Mouse (Mus musculus): ENCODE results near the gene Hist2h2ac. TPM values are rescaled to one million over a fixed set of nuclear protein-coding genes. Genes with fewer than 3 reads are reported as not detected.
"Not testable (repeated sequence)": the region's sequence is repeated elsewhere in the genome, so short reads cannot be mapped to it uniquely, and the experiment has no call there.

Gene Hist2h2ac
- polyA plus RNA-seq, 1 experiment from 2014 or later, result 4.7 TPM

DNA sequence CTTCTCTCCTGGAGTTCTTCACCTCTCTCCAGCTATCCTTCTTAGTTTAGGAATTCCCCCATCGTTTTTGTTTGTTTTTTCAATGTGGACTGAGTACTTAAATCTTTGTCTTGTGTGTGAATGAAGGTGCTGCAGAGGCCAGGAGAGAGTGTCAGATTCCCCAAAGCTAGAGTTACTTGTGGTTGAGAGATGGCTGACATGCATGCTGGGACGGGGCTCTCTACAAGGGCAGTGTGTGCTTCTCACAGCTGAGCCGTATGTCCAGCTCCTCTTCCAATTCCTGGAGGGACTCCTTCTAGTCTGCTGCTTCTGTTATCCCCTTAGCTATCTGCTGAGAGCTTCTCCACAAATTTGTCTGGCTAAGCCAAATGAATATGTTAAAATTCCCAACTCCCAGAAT is 15.2 kb upstream of the Hist2h2ac start:
- Histone ChIP-seq H3K27me3 (no peaks in the 10 kb centered on the region), H3K4me3 (no peak overlapping the region), H3K9ac (replicated peaks) (no peak overlapping the region), H3K36me3 (no peaks in the 10 kb centered on the region), H3K9me3 (no peaks in the 10 kb centered on the region), H3K27ac (replicated peaks) (no peak overlapping the region), H3K4me1 (peaks cover 18% of the 10 kb centered on the region), H3K4me2 (replicated peaks) (no peak overlapping the region)
- no peak for ATAC-seq (replicated peaks)
- 76% methylated on average over 3 of the region's 3 CpGs for WGBS

DNA sequence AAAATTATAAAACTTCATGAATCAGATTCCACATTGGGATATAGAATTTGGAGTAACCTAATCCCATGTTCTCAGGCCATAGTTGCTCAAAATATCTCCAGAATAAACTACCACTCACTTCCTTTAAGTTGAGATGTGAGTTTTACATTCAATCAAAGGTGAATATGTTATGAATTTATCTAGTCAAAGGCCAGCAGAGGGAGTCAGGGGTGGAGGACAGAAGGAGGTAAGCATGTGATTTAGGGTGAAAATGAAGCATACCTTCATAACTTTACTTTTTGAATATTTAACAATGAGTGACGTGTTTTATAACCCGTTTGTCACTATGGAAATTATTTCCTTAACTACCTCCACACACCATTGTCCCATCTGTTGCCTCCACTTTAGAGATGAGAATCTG is 14.2 kb upstream of the Hist2h2ac start:
- ATAC-seq (replicated peaks), result no peak
- Histone ChIP-seq H3K27ac (replicated peaks) (no peak overlapping the region), H3K36me3 (no peaks in the 10 kb centered on the region), H3K4me1 (peaks cover 16% of the 10 kb centered on the region), H3K4me3 (no peak overlapping the region), H3K9me3 (no peaks in the 10 kb centered on the region), H3K9ac (replicated peaks) (no peak overlapping the region), H3K4me2 (replicated peaks) (no peak overlapping the region), H3K27me3 (no peaks in the 10 kb centered on the region)
- 95% methylated on average over 2 of the region's 2 CpGs for WGBS

DNA sequence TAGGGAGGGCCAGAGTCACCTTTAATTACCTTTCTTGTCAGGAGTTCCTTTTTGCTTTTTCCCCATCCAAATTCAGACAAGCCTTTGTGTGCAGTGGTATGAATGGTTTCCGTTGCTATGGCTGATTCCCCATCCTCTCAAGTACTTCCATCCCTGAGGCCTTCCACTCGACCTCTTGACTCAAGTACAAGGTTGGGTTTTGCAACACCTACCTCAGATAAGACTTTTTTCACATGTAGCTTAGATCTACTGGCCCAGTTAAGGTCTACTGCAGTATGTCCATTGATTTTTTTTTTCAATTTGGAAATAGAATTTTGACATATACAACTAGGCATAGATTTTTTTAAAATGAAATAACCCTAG is 11.1 kb upstream of the Hist2h2ac start:
- Histone ChIP-seq H3K4me2 (replicated peaks) (no peak overlapping the region), H3K4me1 (no peaks in the 10 kb centered on the region), H3K9ac (replicated peaks) (no peak overlapping the region), H3K4me3 (no peak overlapping the region), H3K27me3 (no peaks in the 10 kb centered on the region), H3K9me3 (no peaks in the 10 kb centered on the region), H3K36me3 (no peaks in the 10 kb centered on the region), H3K27ac (replicated peaks) (no peak overlapping the region)
- no peak for ATAC-seq (replicated peaks)
- whole genome bisulfite sequencing, result 49% methylated on average over 2 of the region's 2 CpGs

GRCm38 (mm10) chr3:96230910-96231757 is 10.5 kb upstream of the Hist2h2ac start:
- H3K4me2 ChIP-seq (replicated peaks), result no peak overlapping the region
- H3K36me3 ChIP-seq, result no peaks in the 10 kb centered on the region
- H3K27me3 ChIP-seq, result no peaks in the 10 kb centered on the region
- no peaks in the 10 kb centered on the region for H3K4me1 ChIP-seq
- 70% methylated on average over 4 of the region's 4 CpGs for WGBS
- no peak for ATAC-seq (replicated peaks)
- no peak overlapping the region for H3K4me3 ChIP-seq
- H3K9ac ChIP-seq (replicated peaks), result no peak overlapping the region
- H3K9me3 ChIP-seq, result no peaks in the 10 kb centered on the region
- H3K27ac ChIP-seq (replicated peaks), result no peak overlapping the region

DNA sequence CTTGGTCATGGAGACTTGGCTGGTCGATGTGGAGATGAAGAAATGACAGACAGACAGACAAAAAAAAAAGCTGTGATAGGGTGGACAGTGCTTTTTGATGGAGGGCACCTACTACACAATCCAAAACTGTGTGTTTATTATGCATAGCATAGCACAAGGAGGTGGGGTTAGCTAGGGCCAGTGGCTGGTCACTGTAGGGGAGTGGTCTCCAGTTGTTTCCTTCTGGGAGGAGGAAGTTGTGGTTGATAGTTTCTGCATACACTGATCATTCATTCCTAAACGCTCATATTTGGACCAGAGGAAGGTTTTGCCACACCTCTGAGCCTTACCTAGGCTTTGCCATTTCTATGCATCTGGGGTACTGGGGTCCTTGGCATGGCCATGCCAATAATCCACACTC is 9.7 kb upstream of the Hist2h2ac start:
- H3K4me2 ChIP-seq (replicated peaks), result no peak overlapping the region

GRCm38 (mm10) chr3:96228828-96229227 is 8.1 kb upstream of the Hist2h2ac start:
- Histone ChIP-seq H3K36me3 (no peaks in the 10 kb centered on the region), H3K4me1 (peaks cover 13% of the 10 kb centered on the region), H3K27me3 (no peaks in the 10 kb centered on the region), H3K4me3 (no peak overlapping the region), H3K9me3 (no peaks in the 10 kb centered on the region), H3K9ac (replicated peaks) (no peak overlapping the region), H3K27ac (replicated peaks) (no peak overlapping the region), H3K4me2 (replicated peaks) (no peak overlapping the region)
- WGBS, result 72% methylated on average over 2 of the region's 2 CpGs
- ATAC-seq (replicated peaks), result no peak

More for the DNA sequence above, 9.7 kb upstream of the Hist2h2ac start:
- 0 out of 2 replicates have a peak, but pooled peaks cover 5% of the 10 kb centered on the region for H3K4me1 ChIP-seq
- no peaks in the 10 kb centered on the region for H3K9me3 ChIP-seq
- no peak overlapping the region for H3K9ac ChIP-seq (replicated peaks)
- no peak overlapping the region for H3K27ac ChIP-seq (replicated peaks)
- H3K27me3 ChIP-seq, result no peaks in the 10 kb centered on the region
- 78% methylated on average over 2 of the region's 2 CpGs for WGBS
- no peak overlapping the region for H3K4me3 ChIP-seq
- no peak for ATAC-seq (replicated peaks)
- H3K36me3 ChIP-seq, result no peaks in the 10 kb centered on the region

GRCm38 (mm10) chr3:96226695-96227648 is 6.3 kb upstream of the Hist2h2ac start:
- no peak overlapping the region for H3K9ac ChIP-seq (replicated peaks)
- H3K36me3 ChIP-seq, result no peaks in the 10 kb centered on the region
- no peak overlapping the region for H3K4me3 ChIP-seq
- no peaks in the 10 kb centered on the region for H3K27me3 ChIP-seq
- no peak overlapping the region for H3K27ac ChIP-seq (replicated peaks)
- no peaks in the 10 kb centered on the region for H3K9me3 ChIP-seq
- no peak overlapping the region for H3K4me2 ChIP-seq (replicated peaks)
- H3K4me1 ChIP-seq, result peaks cover 30% of the 10 kb centered on the region
- WGBS, result 71% methylated on average over 8 of the region's 8 CpGs
- ATAC-seq (replicated peaks), result no peak

DNA sequence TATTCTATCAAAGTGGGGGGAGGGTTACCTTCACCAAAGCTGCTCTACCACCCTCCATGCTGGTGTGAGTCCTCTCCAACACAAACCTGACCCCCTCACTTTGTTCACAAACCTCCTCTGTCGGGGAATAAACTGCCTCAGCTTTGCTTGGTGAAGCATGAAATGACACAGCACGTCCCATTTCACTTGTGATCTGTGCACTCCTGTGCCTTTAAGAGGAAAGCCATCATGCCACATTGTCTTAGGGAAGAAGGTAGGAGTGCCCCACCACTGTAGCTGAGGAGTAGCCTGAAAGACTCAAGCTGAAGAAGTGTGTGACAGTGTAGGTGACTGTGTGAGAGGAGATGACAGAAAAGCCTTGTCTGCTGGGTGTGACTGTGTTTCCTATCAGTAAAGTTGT is 4.7 kb upstream of the Hist2h2ac start:
- no peaks in the 10 kb centered on the region for H3K36me3 ChIP-seq
- no peaks in the 10 kb centered on the region for H3K9me3 ChIP-seq
- H3K27ac ChIP-seq (replicated peaks), result no peak overlapping the region
- WGBS, result 15% methylated on average over 2 of the region's 2 CpGs
- no peak for ATAC-seq (replicated peaks)
- H3K4me1 ChIP-seq, result peaks cover 41% of the 10 kb centered on the region
- H3K27me3 ChIP-seq, result no peaks in the 10 kb centered on the region
- H3K4me2 ChIP-seq (replicated peaks), result no peak overlapping the region
- no peak overlapping the region for H3K9ac ChIP-seq (replicated peaks)
- no peak overlapping the region for H3K4me3 ChIP-seq

GRCm38 (mm10) chr3:96222774-96223173 is 2.1 kb upstream of the Hist2h2ac start:
- Histone ChIP-seq H3K36me3 (no peaks in the 10 kb centered on the region), H3K27me3 (no peaks in the 10 kb centered on the region), H3K9me3 (no peaks in the 10 kb centered on the region), H3K9ac (replicated peaks) (no peak overlapping the region), H3K4me2 (replicated peaks) (peak overlapping the region; percentile 89; the same call in 1 of the 2 replicates), H3K4me1 (peaks cover 50% of the 10 kb centered on the region), H3K4me3 (no peak overlapping the region), H3K27ac (replicated peaks) (no peak overlapping the region)
- ATAC-seq (replicated peaks), result no peak
- WGBS, result 77% methylated on average over 4 of the region's 4 CpGs

DNA sequence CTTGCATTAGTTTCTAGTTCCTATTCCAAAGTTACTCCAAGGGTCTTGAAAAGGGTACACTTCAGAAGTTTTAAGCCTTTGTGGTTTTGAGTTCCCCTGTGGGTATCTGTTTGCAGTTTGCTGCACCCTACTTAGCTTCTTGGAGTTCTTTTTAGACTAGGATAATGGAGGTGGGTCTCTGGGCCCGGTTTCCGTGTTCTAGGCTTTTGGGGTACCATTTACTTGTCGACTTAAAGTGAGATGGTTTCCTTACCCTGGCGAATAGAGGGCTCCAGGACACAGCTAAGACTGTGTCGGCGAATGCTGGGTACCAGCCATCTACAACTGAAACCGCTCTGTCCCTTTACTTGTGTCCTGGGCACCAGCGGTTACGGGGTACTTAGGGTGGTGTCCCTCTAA is 959 bp upstream of the Hist2h2ac start:
- H3K4me2 ChIP-seq (replicated peaks), result peak overlapping the region; percentile 89
- H3K4me1 ChIP-seq, result peaks cover 50% of the 10 kb centered on the region
- H3K27me3 ChIP-seq, result no peaks in the 10 kb centered on the region
- H3K9me3 ChIP-seq, result no peaks in the 10 kb centered on the region
- ATAC-seq (replicated peaks), result no peak
- H3K4me3 ChIP-seq, result peak overlapping the region; percentile 48
- WGBS, result 5% methylated on average over 9 of the region's 9 CpGs
- peak overlapping the region; percentile 67 for H3K9ac ChIP-seq (replicated peaks)
- peak overlapping the region; percentile 98 for H3K27ac ChIP-seq (replicated peaks)
- H3K36me3 ChIP-seq, result no peaks in the 10 kb centered on the region

- H3K4me3 ChIP-seq, result peak overlapping the region; percentile 48
- H3K27ac ChIP-seq (replicated peaks), result peak overlapping the region; percentile 98
- peaks cover 43% of the 10 kb centered on the region for H3K4me1 ChIP-seq
- H3K27me3 ChIP-seq; H3K9me3 ChIP-seq; H3K36me3 ChIP-seq; ATAC-seq (replicated peaks): not testable (repeated sequence)
- peak overlapping the region; percentile 89 for H3K4me2 ChIP-seq (replicated peaks)
- peak overlapping the region; percentile 67 for H3K9ac ChIP-seq (replicated peaks)
- WGBS, result under 1% methylated on average over 37 of the region's 47 CpGs
Observed at GRCm38 (mm10) chr3:96220131-96220764, 432 bp downstream of the Hist2h2ac start.

GRCm38 (mm10) chr3:96219661-96220130 is 984 bp downstream of the Hist2h2ac start, which contains the start of the genes Bola1 and Hist2h2ab:
Gene Bola1 (minus strand): TSS chr3:96219709.
Gene Hist2h2ab (plus strand): TSS chr3:96219865.
- peak; percentile 89 for ATAC-seq (replicated peaks)
- H3K4me1 ChIP-seq, result peaks cover 43% of the 10 kb centered on the region

More at GRCm38 (mm10) chr3:96219661-96220130, 984 bp downstream of the Hist2h2ac start, which contains the start of the genes Bola1 and Hist2h2ab:
- Histone ChIP-seq H3K9ac (replicated peaks) (peak within 1 kb of the TSS; percentile 67), H3K36me3 (no peaks in the 10 kb centered on the region), H3K27ac (replicated peaks) (peak within 1 kb of the TSS; percentile 98), H3K4me2 (replicated peaks) (peak within 1 kb of the TSS; percentile 89), H3K9me3 (no peaks in the 10 kb centered on the region), H3K4me3 (peak within 1 kb of the TSS; percentile 48), H3K27me3 (no peaks in the 10 kb centered on the region)
- WGBS, result under 1% methylated on average over 37 of the region's 37 CpGs

All from forebrain, embryonic 15.5 days (tissue).